Mouse (Mus musculus): ENCODE results near the gene Eipr1. TPM values are rescaled to one million over a fixed set of nuclear protein-coding genes. Genes with fewer than 3 reads are reported as not detected.
"Not testable (repeated sequence)": the region's sequence is repeated elsewhere in the genome, so short reads cannot be mapped to it uniquely, and the experiment has no call there.

Gene Eipr1
- polyA plus RNA-seq, 1 experiment from 2014 or later: 22.4 TPM

GRCm38 (mm10) chr12:28732631-28733030 lies 19.0 kb upstream of the Eipr1 start:
- no peaks in the 10 kb centered on the region for H3K4me1 ChIP-seq (replicated peaks; ENCODE audit: control insufficient read depth, insufficient read depth)
- 88% methylated on average over 8 of the region's 8 CpGs for WGBS
- no peak overlapping the region for H3K4me2 ChIP-seq (replicated peaks; ENCODE audit: low read depth)
- DNase-seq (ENCODE audit: low spot score) (no peak), ATAC-seq (ENCODE audit: low FRiP score, low TSS enrichment) (no peak)
- no peaks in the 10 kb centered on the region for H3K27me3 ChIP-seq (ENCODE audit: control insufficient read depth, insufficient read depth, low read length)
- no peaks in the 10 kb centered on the region for H3K9me3 ChIP-seq (ENCODE audit: control insufficient read depth, low read length)
- TF ChIP-seq EP300 (optimal IDR thresholded peaks at IDR 0.05) (no peak), CTCF (IDR thresholded peaks at IDR 0.05; ENCODE audit: low read depth) (no peak)
- no peak overlapping the region for H3K27ac ChIP-seq (replicated peaks)
- no peak overlapping the region for H3K4me3 ChIP-seq (ENCODE audit: low read depth, low read length)
- H3K36me3 ChIP-seq (ENCODE audit: control insufficient read depth, insufficient read depth, low read length): peaks cover 10% of the 10 kb centered on the region; the same call in 1 of the 2 replicates
- no peak overlapping the region for H3K9ac ChIP-seq (ENCODE audit: low read length)

- WGBS: 97% methylated on average over 6 of the region's 6 CpGs
- H3K4me1 ChIP-seq (replicated peaks; ENCODE audit: control insufficient read depth, insufficient read depth); H3K9me3 ChIP-seq (ENCODE audit: control insufficient read depth, low read length); H3K27me3 ChIP-seq (ENCODE audit: control insufficient read depth, insufficient read depth, low read length); H3K27ac ChIP-seq (replicated peaks); H3K4me2 ChIP-seq (replicated peaks; ENCODE audit: low read depth); H3K9ac ChIP-seq (ENCODE audit: low read length); H3K36me3 ChIP-seq (ENCODE audit: control insufficient read depth, insufficient read depth, low read length); ATAC-seq (ENCODE audit: low FRiP score, low TSS enrichment); DNase-seq (ENCODE audit: low spot score); H3K4me3 ChIP-seq (ENCODE audit: low read depth, low read length): not testable (repeated sequence)
Measured at GRCm38 (mm10) chr12:28733520-28734245, 17.9 kb upstream of the Eipr1 start.

- no peak overlapping the region for H3K4me2 ChIP-seq (replicated peaks; ENCODE audit: low read depth)
- ATAC-seq (ENCODE audit: low FRiP score, low TSS enrichment): no peak
- H3K4me3 ChIP-seq (ENCODE audit: low read depth, low read length): no peak overlapping the region
- no peak for DNase-seq (ENCODE audit: low spot score)
- no peaks in the 10 kb centered on the region for H3K4me1 ChIP-seq (replicated peaks; ENCODE audit: control insufficient read depth, insufficient read depth)
- peaks cover 10% of the 10 kb centered on the region; the same call in 1 of the 2 replicates for H3K36me3 ChIP-seq (ENCODE audit: control insufficient read depth, insufficient read depth, low read length)
- H3K27ac ChIP-seq (replicated peaks): no peak overlapping the region
- no peak for TF ChIP-seq EP300 (optimal IDR thresholded peaks at IDR 0.05)
- no peak for TF ChIP-seq CTCF (IDR thresholded peaks at IDR 0.05; ENCODE audit: low read depth)
- H3K9me3 ChIP-seq (ENCODE audit: control insufficient read depth, low read length): no peaks in the 10 kb centered on the region
- WGBS: 96% methylated on average over 1 of the region's 1 CpGs
- H3K9ac ChIP-seq (ENCODE audit: low read length): no peak overlapping the region
- no peaks in the 10 kb centered on the region for H3K27me3 ChIP-seq (ENCODE audit: control insufficient read depth, insufficient read depth, low read length)
Measured at GRCm38 (mm10) chr12:28734271-28734670, 17.3 kb upstream of the Eipr1 start.

- no peak overlapping the region for H3K4me2 ChIP-seq (replicated peaks; ENCODE audit: low read depth)
- no peaks in the 10 kb centered on the region for H3K9me3 ChIP-seq (ENCODE audit: control insufficient read depth, low read length)
- DNase-seq (ENCODE audit: low spot score) (no peak), ATAC-seq (ENCODE audit: low FRiP score, low TSS enrichment) (no peak)
- WGBS: 80% methylated on average over 3 of the region's 3 CpGs
- H3K27ac ChIP-seq (replicated peaks): no peak overlapping the region
- H3K36me3 ChIP-seq (ENCODE audit: control insufficient read depth, insufficient read depth, low read length): peaks cover 10% of the 10 kb centered on the region; the same call in 1 of the 2 replicates
- no peak overlapping the region for H3K4me3 ChIP-seq (ENCODE audit: low read depth, low read length)
- no peak overlapping the region for H3K9ac ChIP-seq (ENCODE audit: low read length)
- H3K27me3 ChIP-seq (ENCODE audit: control insufficient read depth, insufficient read depth, low read length): no peaks in the 10 kb centered on the region
- no peaks in the 10 kb centered on the region for H3K4me1 ChIP-seq (replicated peaks; ENCODE audit: control insufficient read depth, insufficient read depth)
- TF ChIP-seq EP300 (optimal IDR thresholded peaks at IDR 0.05) (no peak), CTCF (IDR thresholded peaks at IDR 0.05; ENCODE audit: low read depth) (no peak)
Measured at GRCm38 (mm10) chr12:28735293-28735692, 16.3 kb upstream of the Eipr1 start.

- Histone ChIP-seq H3K4me3 (ENCODE audit: low read depth, low read length) (no peak overlapping the region), H3K36me3 (ENCODE audit: control insufficient read depth, insufficient read depth, low read length) (peaks cover 6% of the 10 kb centered on the region; the same call in 1 of the 2 replicates), H3K27me3 (ENCODE audit: control insufficient read depth, insufficient read depth, low read length) (no peaks in the 10 kb centered on the region), H3K9me3 (ENCODE audit: control insufficient read depth, low read length) (no peaks in the 10 kb centered on the region), H3K27ac (replicated peaks) (no peak overlapping the region), H3K4me2 (replicated peaks; ENCODE audit: low read depth) (no peak overlapping the region), H3K9ac (ENCODE audit: low read length) (no peak overlapping the region), H3K4me1 (replicated peaks; ENCODE audit: control insufficient read depth, insufficient read depth) (no peaks in the 10 kb centered on the region)
- TF ChIP-seq CTCF (IDR thresholded peaks at IDR 0.05; ENCODE audit: low read depth) (no peak), EP300 (optimal IDR thresholded peaks at IDR 0.05) (no peak)
- DNase-seq (ENCODE audit: low spot score) (no peak), ATAC-seq (ENCODE audit: low FRiP score, low TSS enrichment) (no peak)
- 80% methylated on average over 3 of the region's 3 CpGs for WGBS
Measured at GRCm38 (mm10) chr12:28743328-28743727, 8.3 kb upstream of the Eipr1 start.

GRCm38 (mm10) chr12:28750021-28750633 lies 1.5 kb upstream of the Eipr1 start, which contains the start of gene Trappc12:
Trappc12 (minus strand) TSS chr12:28750472.
- H3K9me3 ChIP-seq (ENCODE audit: control insufficient read depth, low read length): no peaks in the 10 kb centered on the region
- H3K27me3 ChIP-seq (ENCODE audit: control insufficient read depth, insufficient read depth, low read length): no peaks in the 10 kb centered on the region
- peak; percentile 93 for ATAC-seq (ENCODE audit: low FRiP score, low TSS enrichment)
- TF ChIP-seq CTCF (IDR thresholded peaks at IDR 0.05; ENCODE audit: low read depth): 0 out of 2 replicates have a peak, but pooled peaks have one; percentile 2
- TF ChIP-seq EP300 (optimal IDR thresholded peaks at IDR 0.05): no peak
- H3K27ac ChIP-seq (replicated peaks): peak within 1 kb of the TSS; percentile 63; the same call in 1 of the 2 replicates
- H3K9ac ChIP-seq (ENCODE audit: low read length): peak within 1 kb of the TSS; percentile 84
- H3K36me3 ChIP-seq (ENCODE audit: control insufficient read depth, insufficient read depth, low read length): peaks cover 6% of the 10 kb centered on the region; the same call in 1 of the 2 replicates
- no peaks in the 10 kb centered on the region; the same call in 1 of the 2 replicates for H3K4me1 ChIP-seq (replicated peaks; ENCODE audit: control insufficient read depth, insufficient read depth)
- peak; percentile 90 for DNase-seq (ENCODE audit: low spot score)
- under 1% methylated on average over 41 of the region's 41 CpGs for WGBS
- H3K4me3 ChIP-seq (ENCODE audit: low read depth, low read length): peak within 1 kb of the TSS; percentile 78
- H3K4me2 ChIP-seq (replicated peaks; ENCODE audit: low read depth): peak within 1 kb of the TSS; percentile 93
